Mouse (Mus musculus): ENCODE measurements around the gene Smbd1.

DNA sequence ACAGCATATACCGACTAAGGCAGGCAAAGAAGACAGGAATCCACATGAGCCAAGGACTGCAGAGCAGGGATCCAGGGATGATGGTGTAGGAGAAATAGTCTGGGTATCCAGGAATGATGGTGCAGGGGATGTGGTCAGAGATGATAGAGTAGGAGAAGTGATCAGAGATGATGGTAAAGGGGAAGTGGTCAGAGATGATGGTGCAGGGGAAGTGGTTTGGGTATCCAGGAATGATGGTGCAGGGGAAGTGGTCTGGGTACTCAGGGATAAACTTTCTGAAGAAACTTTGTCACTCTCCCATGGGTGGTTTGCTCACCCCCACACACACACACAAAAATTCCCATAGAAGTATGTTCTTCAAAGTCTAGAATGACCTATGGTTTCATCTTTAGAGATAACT lies 15.1 kb downstream of the Smbd1 start:
- TF ChIP-seq USF1 (IDR thresholded peaks at IDR 0.05; ENCODE audit: low read depth) (no peak), MYOG (IDR thresholded peaks at IDR 0.05; ENCODE audit: control insufficient read depth, extremely low read depth, insufficient read length) (no peak), CTCF (IDR thresholded peaks at IDR 0.05; ENCODE audit: control insufficient read depth, insufficient read depth, insufficient read length) (no peak), MYOD1 (IDR thresholded peaks at IDR 0.05; ENCODE audit: control insufficient read depth, insufficient read length, low read depth) (no peak)

All from C2C12 (cell line).